Mouse (Mus musculus) urinary bladder, adult 2 months (tissue): Measurements from ENCODE around the gene Dnm1. TPM values are rescaled to one million over a fixed set of nuclear protein-coding genes. Genes with fewer than 3 reads are reported as not detected.

Experiments
- DNase-seq: peaks from one replicate; pipeline ENCODE4 v3.0.0; 2022; ENCODE audit warnings: low spot score
- polyA plus RNA-seq: library from polyadenylated mRNA; depleted of rRNA; stranded (reverse); fragments of >200 nt; gene quantifications from 2 replicates; pipeline ENCODE4 v1.2.3, GENCODE M21; 2012

The Dnm1 gene
- polyA plus RNA-seq, 1 experiment = 99.6 TPM

- peak; percentile 56 for DNase-seq
Observed at GRCm38 (mm10) chr2:32312318-32312964, 40.7 kb downstream of the Dnm1 start.

GRCm38 (mm10) chr2:32311443-32312317 is 41.5 kb downstream of the Dnm1 start:
- DNase-seq = no peak

- DNase-seq = no peak
Observed at GRCm38 (mm10) chr2:32310096-32310845, 42.9 kb downstream of the Dnm1 start.

- DNase-seq = no peak
Observed at GRCm38 (mm10) chr2:32308870-32309568, 44.1 kb downstream of the Dnm1 start.

GRCm38 (mm10) chr2:32307941-32308760 is 45.0 kb downstream of the Dnm1 start:
- DNase-seq = no peak

- DNase-seq = no peak
Observed at GRCm38 (mm10) chr2:32307247-32307798, 45.8 kb downstream of the Dnm1 start.

GRCm38 (mm10) chr2:32306176-32306575 is 47.0 kb downstream of the Dnm1 start:
- DNase-seq = no peak

- DNase-seq = no peak
Observed at GRCm38 (mm10) chr2:32305668-32306067, 47.5 kb downstream of the Dnm1 start.

GRCm38 (mm10) chr2:32304145-32304832 is 48.8 kb downstream of the Dnm1 start:
- no peak for DNase-seq

GRCm38 (mm10) chr2:32302952-32303351 is 50.2 kb downstream of the Dnm1 start:
- DNase-seq = no peak

- no peak for DNase-seq
Observed at GRCm38 (mm10) chr2:32299469-32299868, 53.7 kb downstream of the Dnm1 start.

- peak; percentile 12 for DNase-seq
Observed at GRCm38 (mm10) chr2:32295842-32296241, 57.3 kb downstream of the Dnm1 start.

- no peak for DNase-seq
Observed at GRCm38 (mm10) chr2:32295285-32295684, 57.9 kb downstream of the Dnm1 start.

- DNase-seq = peak; percentile 18
Observed at GRCm38 (mm10) chr2:32294348-32294747, 58.8 kb downstream of the Dnm1 start.

GRCm38 (mm10) chr2:32289578-32289977 is 63.6 kb downstream of the Dnm1 start:
- no peak for DNase-seq

GRCm38 (mm10) chr2:32288371-32288931 is 64.7 kb downstream of the Dnm1 start:
- DNase-seq = no peak

- peak; percentile 86 for DNase-seq
Observed at GRCm38 (mm10) chr2:32287923-32288367, 65.2 kb downstream of the Dnm1 start, which contains the start of gene Swi5. Gene Swi5 (minus strand): TSS chr2:32288075.

- no peak for DNase-seq
Observed at GRCm38 (mm10) chr2:32287334-32287840, 65.8 kb downstream of the Dnm1 start, which contains the start of gene Golga2. Gene Golga2 (plus strand): TSS chr2:32287384.

GRCm38 (mm10) chr2:32283986-32284385 is 69.2 kb downstream of the Dnm1 start:
- DNase-seq = no peak
